Mouse (Mus musculus) monocyte, adult 5-6 weeks (primary cell): ENCODE data around the gene Aox3. TPM values are rescaled to one million over a fixed set of nuclear protein-coding genes. Genes with fewer than 3 reads are reported as not detected.

ENCODE experiments used
- ATAC-seq: fragments of 153-309, 156-312 bp; replicated peaks from 2 replicates; pipeline ENCODE4 v1.8.0; 2017; ENCODE audit warnings: mild to moderate bottlenecking; ENCODE audit not compliant: low TSS enrichment, insufficient number of reproducible peaks, severe bottlenecking, poor library complexity, low FRiP score
- total RNA-seq: library from RNA; stranded (forward); fragments of 200-1000, 200-491, 200-594 nt; gene quantifications from 3 replicates; pipeline ENCODE4 v1.2.3, GENCODE M21; 2017

Gene Aox3
- total RNA-seq: 1.3 to 8.5 TPM (median 3.5 TPM) in 3 replicates

DNA sequence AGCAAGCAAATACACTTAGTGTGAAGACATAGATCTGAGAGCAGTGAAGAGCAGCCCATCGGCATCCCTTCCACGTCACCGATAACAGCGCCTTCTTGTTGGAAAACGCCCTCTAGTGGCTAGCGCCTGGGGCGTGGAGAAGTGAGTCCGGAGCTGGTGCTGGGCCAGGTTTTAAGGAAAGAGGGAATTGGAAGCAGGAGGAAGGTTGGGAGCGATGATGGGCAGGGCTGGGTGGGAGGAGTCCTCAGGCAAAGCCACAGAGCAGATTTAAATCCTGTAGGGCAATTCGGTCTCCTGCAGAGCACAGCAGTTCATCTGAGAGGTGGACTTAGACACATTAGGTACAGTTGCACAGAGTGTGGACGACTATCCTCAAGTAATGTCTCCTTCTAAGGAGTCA lies at the start of gene Aox3:
Aox3 (plus strand) TSS at position 251 of the 400 bp plus-strand sequence.
- ATAC-seq: 0 out of 2 replicates have a peak, but pooled peaks have one; percentile 38

DNA sequence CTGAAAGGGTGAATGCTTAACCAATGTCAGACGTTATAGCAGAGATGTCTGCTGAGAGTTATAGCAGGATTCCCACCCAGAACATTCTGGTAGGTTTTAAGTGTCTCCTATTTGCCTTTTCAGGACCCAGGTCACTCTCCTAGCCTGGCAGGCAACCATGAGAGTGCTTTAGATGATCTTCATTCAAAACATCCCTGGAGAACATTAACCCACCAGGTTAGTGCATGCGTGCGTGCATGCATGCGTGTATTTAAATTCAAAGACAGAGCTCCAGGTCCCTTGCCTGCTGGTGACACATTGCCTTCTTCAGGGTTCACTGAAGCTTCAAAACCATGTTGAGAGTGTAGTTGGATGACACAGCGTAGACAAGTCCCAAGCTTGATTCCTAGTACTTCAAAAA lies 47.8 kb upstream of the Aox3 start:
- no peak for ATAC-seq

GRCm38 (mm10) chr1:58065606-58066005 lies 47.3 kb upstream of the Aox3 start:
- no peak for ATAC-seq

- ATAC-seq: no peak
Observed at GRCm38 (mm10) chr1:58069181-58069580, 43.7 kb upstream of the Aox3 start.

- ATAC-seq: no peak
Observed at GRCm38 (mm10) chr1:58070091-58070490, 42.8 kb upstream of the Aox3 start.

DNA sequence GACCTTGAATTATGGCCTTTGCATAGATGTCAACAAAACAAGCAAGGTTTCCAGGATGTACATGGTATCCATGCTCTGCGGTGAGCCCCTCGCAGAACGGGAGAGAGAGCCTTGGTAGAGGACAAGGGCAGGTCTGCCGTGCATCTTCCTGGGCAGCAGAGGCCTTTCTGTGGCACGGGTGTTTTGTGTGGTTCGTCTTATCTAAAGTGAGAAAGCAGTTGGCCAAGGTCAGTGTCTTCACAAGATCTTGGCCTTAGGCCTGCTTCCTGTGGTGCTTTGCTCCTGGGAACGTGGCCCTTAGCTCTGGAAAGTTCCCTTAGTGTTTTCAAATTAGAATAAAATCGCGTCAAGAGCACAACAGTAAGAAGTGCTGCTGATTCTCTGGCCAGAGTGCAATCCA lies 41.9 kb upstream of the Aox3 start:
- no peak for ATAC-seq

DNA sequence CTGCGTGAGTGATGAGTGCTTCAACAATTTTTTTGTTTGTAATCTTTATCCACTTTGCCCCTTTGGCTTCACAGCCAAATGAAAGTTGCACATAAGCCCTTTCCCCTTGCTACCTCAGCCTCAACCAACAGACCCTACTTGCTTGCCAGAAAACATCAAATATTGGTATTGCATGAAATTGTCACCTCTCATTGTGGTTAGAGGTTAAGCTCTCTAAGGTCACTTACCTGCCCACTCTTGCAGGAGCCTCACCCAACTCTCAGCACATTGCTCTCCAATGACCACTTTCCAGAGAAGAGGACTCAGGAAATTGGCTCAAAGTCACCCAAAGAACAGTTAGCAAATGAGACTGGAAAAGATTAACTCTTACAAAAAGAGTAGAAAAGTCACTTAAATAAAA lies 41.4 kb upstream of the Aox3 start:
- no peak for ATAC-seq

- no peak for ATAC-seq
Observed at GRCm38 (mm10) chr1:58072416-58072815, 40.5 kb upstream of the Aox3 start.

GRCm38 (mm10) chr1:58072991-58073730 lies 39.8 kb upstream of the Aox3 start:
- no peak for ATAC-seq

DNA sequence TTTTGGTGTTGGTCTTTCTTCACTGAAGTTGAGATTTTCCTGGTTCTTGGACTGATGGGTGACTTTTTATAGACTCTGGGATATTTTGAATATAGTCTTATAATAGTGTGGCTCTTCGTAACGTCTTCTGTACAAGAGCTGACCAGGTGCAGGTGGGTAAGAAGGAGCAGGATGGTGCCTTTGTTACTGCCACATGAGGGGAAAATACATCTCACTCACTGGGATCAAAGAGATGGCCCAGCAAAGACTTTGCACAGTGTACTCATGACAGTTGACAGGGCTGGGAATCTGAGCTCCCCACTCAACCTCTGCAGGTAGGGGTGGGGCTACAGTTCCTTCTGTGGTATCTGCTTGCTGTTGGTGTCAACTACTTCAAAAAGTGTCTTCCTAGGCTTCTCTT lies 38.7 kb upstream of the Aox3 start:
- ATAC-seq: no peak

DNA sequence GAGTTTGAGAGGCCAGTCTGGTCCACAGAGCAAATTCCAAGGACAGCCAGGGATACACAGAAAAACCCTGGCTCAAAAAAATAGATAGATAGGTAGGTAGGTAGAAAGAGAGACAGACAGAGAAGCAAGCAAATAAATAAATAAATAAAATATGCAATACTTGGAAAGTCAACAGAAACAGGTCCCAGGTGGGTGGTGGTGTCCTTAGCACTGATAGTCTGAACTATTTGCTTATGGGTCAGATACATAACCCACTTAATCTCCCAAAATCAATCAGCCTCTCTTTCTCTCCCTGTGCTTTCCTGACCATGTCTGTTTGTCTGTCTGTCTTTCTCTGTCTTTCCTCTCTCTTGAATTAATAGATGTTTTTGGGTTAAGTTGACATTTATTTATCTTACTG lies 35.0 kb upstream of the Aox3 start:
- ATAC-seq: no peak

GRCm38 (mm10) chr1:58078390-58078789 lies 34.5 kb upstream of the Aox3 start:
- ATAC-seq: no peak

GRCm38 (mm10) chr1:58079689-58080088 lies 33.2 kb upstream of the Aox3 start:
- no peak for ATAC-seq

GRCm38 (mm10) chr1:58080446-58080845 lies 32.5 kb upstream of the Aox3 start:
- ATAC-seq: no peak

GRCm38 (mm10) chr1:58081356-58081755 lies 31.6 kb upstream of the Aox3 start:
- ATAC-seq: no peak

- ATAC-seq: no peak
Observed at GRCm38 (mm10) chr1:58089316-58089715, 23.6 kb upstream of the Aox3 start.

DNA sequence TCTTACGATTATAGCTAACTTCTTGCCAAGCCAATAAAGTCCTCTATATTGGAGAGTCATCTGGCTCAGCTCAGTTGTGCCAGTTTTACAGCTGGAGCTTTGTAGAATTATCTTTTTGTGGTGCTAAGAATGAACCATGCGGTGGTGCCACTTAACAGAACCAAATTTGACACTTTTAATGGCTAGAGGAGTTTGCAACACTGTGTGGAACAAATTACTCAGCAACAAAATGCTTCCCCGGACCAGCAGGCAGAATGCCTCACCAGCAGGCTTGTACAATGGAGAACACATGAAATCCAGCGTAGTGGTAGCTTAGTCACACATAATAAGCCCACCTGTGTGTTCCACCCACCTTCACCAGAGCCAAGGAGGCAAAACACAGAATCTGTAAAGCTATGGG lies 22.7 kb upstream of the Aox3 start:
- ATAC-seq: no peak

DNA sequence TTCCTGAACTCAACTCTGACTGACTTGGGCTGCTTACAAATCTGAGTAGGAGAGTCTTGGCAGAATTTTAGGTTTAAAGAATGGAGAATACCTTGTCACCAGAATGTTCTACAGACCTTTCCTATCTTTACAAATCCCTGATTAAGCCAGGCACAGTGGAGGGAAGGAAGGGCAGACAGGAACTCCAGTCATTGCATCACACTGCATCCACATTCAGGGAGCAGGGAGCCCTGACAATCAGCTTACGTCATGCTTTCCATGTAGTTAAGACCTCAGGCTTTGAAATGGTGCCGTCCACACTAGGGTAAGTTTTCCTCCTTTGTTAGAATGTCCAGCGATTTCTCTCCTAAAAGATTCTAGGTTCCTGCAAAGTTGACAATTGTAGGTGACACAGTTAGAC lies 21.7 kb upstream of the Aox3 start:
- no peak for ATAC-seq

DNA sequence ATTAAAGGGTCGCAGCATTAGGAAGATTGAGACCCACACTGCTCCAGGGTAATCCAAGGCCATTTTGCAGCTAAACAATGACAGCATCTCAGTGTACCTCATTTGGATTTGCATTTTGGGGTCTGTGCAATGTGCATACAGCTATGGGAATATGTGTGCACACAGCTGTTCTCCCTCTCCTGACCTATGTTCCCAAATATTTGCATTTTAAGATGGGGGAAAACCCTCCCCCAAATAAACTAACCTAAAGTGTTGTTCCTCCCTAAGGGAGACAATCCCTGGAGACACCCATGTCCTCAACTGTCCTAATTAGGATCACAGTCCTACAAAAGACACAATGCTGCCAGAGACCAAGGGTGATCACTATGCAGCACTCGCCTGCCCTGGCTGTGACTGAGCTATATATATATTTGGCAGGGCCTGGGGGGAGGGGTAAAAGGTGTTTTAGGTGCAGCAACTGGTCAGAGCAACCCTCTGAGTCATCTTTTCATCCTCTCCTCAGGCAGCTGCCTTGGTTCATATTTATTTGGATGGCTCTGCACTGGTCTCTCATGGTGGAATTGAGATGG lies 20.9 kb upstream of the Aox3 start:
- ATAC-seq: no peak

DNA sequence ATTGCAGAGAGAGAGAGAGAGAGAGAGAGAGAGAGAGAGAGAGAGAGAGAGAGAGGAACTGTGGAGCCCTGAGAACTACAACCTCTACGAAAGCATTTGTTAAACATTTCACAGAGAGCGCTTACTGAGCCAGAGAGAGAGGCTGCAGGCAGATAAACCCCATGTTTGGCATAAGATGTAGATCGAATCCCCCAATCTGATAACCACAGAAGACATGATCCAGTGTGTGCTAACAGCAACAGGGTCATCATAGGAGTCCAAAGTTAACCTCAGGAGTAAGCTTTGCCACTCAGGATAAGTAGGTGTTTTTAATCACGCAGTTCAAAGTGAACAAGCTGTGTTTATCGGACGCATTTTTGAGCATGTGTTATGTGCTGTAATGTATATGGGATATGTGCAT lies 15.6 kb upstream of the Aox3 start:
- no peak for ATAC-seq

- no peak for ATAC-seq
Observed at GRCm38 (mm10) chr1:58099119-58099518, 13.8 kb upstream of the Aox3 start.
